Mouse (Mus musculus) neural tube, embryonic 15.5 days (tissue): ENCODE measurements around the gene Tll1. TPM values are rescaled to one million over a fixed set of nuclear protein-coding genes. Genes with fewer than 3 reads are reported as not detected.
"Not testable (repeated sequence)": the region's sequence is repeated elsewhere in the genome, so short reads cannot be mapped to it uniquely, and the experiment has no call there.

ENCODE experiments used
- ATAC-seq: fragments of 200-750 bp; cut with Nextera tagmentation; 2 replicates; pipeline ENCODE4 v1.8.0; 2017; ENCODE audit warnings: mild to moderate bottlenecking, moderate TSS enrichment, moderate library complexity; ENCODE audit not compliant: low FRiP score
- H3K27ac ChIP-seq: fragments of 300-500 bp; sonication (generic); replicated peaks from 2 replicates; pipeline ENCODE4 v1.5.1; 2015; ENCODE audit warnings: mild to moderate bottlenecking, inconsistent platforms
- H3K27me3 ChIP-seq: fragments of 300-500 bp; sonication (generic); replicated peaks from 2 replicates; pipeline ENCODE4 v1.6.1; 2015; ENCODE audit warnings: inconsistent platforms
- H3K36me3 ChIP-seq: fragments of 300-500 bp; sonication (generic); 2 replicates; pipeline ENCODE4 v1.6.1; 2015; ENCODE audit warnings: inconsistent platforms
- H3K4me1 ChIP-seq: fragments of 300-500 bp; sonication (generic); 2 replicates; pipeline ENCODE4 v1.6.1; 2015; ENCODE audit warnings: inconsistent platforms
- H3K4me2 ChIP-seq: fragments of 300-500 bp; sonication (generic); 2 replicates; pipeline ENCODE4 v1.6.1; 2015; ENCODE audit warnings: inconsistent platforms, mild to moderate bottlenecking, moderate library complexity
- H3K4me3 ChIP-seq: fragments of 300-500 bp; sonication (generic); replicated peaks from 2 replicates; pipeline ENCODE4 v1.5.1; 2015; ENCODE audit warnings: mild to moderate bottlenecking, inconsistent platforms
- H3K9ac ChIP-seq: fragments of 300-500 bp; sonication (generic); replicated peaks from 2 replicates; pipeline ENCODE4 v1.6.1; 2015; ENCODE audit warnings: mild to moderate bottlenecking, inconsistent platforms
- H3K9me3 ChIP-seq: fragments of 300-500 bp; sonication (generic); replicated peaks from 2 replicates; pipeline ENCODE4 v1.6.1; 2016; ENCODE audit warnings: inconsistent platforms
- WGBS: fragments of 180-500 bp; shearing (Covaris S2); methylation state at CpG from one replicate; pipeline ENCODE4 v1.1.7; 2015; ENCODE audit warnings: mixed read lengths; 5-methylcytosine and 5-hydroxymethylcytosine counted together
- polyA plus RNA-seq: library from polyadenylated mRNA; unstranded; fragments of >200 nt; fragmentation: Nextera tagmentation; extraction: Ambion mirVana; gene quantifications from 2 replicates; pipeline ENCODE4 v1.2.1, GENCODE M21; 2015

Gene Tll1
- polyA plus RNA-seq, 1 experiment from 2014 or later, result 3.1 TPM

DNA sequence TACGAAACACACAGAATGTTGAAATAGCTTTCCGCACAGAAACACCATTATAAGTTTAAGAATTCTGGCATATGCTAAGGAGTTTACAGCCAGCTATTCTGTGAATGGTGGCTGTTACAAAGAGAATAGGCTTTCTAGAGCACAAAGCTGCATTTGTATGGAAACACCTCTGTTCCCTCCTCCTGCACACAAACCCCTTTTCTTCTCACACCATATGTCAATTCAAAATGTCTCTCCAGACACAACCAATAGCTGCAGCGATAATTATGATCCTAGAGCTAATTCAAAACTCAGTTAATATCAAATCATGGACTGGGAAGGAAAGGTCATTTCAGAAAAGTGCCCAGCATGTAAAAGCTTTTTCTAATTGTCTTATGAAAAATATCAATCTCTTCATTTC, 157.5 kb downstream of the Tll1 start:
- Histone ChIP-seq H3K4me1 (0 out of 2 replicates have a peak, but pooled peaks cover 6% of the 10 kb centered on the region), H3K9ac (no peak overlapping the region), H3K36me3 (no peaks in the 10 kb centered on the region), H3K27ac (no peak overlapping the region), H3K4me3 (no peak overlapping the region), H3K27me3 (no peaks in the 10 kb centered on the region), H3K4me2 (no peak overlapping the region), H3K9me3 (no peaks in the 10 kb centered on the region)
- ATAC-seq, result no peak; the same call in 1 of the 2 replicates
- WGBS, result 27% methylated on average over 3 of the region's 3 CpGs

DNA sequence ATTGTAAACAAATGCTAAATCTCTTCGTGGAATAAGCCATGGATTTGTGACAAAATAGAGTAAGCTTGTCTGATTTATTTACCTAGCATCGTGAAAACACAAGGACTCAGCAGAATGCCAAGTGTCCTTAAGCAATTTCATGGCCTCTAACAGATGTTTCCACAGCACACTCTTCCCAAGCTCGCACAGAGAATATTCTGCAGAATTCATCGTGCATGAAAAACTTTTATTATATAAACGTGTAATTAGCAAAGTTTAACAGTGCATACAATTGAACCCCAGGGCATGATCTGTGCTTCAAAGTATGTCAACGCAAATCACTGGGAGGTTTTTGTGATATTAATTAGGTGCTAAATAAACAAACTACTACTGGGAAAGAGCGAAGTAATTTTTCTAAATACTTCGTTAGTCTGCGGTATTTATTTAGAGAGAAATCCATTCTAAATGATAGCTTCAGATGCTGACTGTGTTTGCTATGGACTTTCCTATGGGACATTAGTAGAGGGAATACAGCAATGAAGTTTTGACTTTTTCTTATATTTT, 158.0 kb downstream of the Tll1 start:
- ATAC-seq, result peak; percentile 55; the same call in 1 of the 2 replicates
- Histone ChIP-seq H3K4me2 (no peak overlapping the region), H3K36me3 (no peaks in the 10 kb centered on the region), H3K4me1 (0 out of 2 replicates have a peak, but pooled peaks cover 6% of the 10 kb centered on the region), H3K27me3 (no peaks in the 10 kb centered on the region), H3K27ac (no peak overlapping the region), H3K4me3 (no peak overlapping the region), H3K9ac (no peak overlapping the region), H3K9me3 (no peaks in the 10 kb centered on the region)
- WGBS, result 24% methylated on average over 9 of the region's 9 CpGs

DNA sequence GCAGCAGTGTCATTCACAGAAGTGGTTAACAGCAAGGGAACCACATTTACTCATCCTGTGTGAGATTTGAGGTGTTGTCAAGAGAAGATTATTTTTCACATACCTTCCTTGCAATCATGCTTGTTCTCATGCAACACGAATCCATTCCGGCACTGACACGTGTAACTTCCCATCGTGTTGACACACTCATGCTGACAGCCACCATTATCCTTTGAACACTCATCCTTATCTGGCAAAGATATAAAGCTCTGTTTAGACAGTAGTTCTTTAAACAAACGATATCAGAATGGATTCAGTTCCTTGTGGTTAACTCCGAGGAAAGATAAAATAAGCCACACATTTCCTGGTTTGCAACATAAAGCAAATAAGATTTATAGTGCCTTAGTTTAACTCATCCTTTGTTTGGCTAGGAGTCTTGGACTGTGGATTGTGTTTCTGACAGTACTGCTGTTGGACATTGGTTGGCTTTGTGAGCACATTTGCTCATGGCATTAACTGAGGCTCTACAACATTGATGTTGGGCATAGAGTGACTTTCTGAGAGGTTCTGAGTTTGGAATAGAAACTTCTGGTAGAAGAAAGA, 164.7 kb downstream of the Tll1 start:
- Histone ChIP-seq H3K27ac (no peak overlapping the region), H3K27me3 (no peaks in the 10 kb centered on the region), H3K4me2 (no peak overlapping the region), H3K4me3 (no peak overlapping the region), H3K36me3 (no peaks in the 10 kb centered on the region), H3K9ac (no peak overlapping the region), H3K9me3 (no peaks in the 10 kb centered on the region), H3K4me1 (no peaks in the 10 kb centered on the region)
- no peak for ATAC-seq
- WGBS, result 71% methylated on average over 6 of the region's 6 CpGs

DNA sequence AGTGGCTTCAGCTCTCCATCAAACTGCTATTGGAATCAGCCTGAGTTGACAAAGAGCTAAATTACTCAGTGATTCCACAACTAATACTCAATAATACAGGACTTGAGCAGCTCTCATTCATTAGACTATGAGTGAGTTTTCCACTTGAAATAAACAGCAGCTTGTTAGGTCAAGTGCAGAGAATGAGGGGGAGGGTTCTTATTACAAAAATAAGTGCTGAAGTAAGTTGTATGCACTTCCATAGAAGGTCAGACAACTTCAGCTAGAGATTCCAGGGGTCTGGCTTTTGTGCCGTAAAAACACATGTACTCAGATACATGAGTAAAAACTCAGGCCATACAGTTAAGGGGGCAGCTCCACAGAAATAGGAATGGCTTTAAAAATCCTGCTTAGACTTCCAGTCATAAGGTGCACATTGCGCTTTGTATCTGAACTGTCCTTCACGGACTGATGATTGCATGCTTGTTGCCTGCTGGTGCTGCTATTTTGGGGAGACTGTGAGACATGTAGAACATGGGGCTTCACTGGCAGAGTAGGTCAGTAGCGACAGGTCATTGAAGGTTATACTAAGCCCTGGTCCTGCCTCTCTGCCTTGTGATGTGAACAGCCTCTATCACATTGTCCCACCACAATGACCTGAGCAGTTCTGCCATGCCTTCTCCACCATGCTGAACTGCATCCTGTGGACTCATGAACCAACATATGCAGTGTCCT, 175.2 kb downstream of the Tll1 start:
- 89% methylated on average over 4 of the region's 4 CpGs for WGBS
- Histone ChIP-seq H3K4me3 (no peak overlapping the region), H3K9me3 (no peaks in the 10 kb centered on the region), H3K4me2 (no peak overlapping the region), H3K9ac (no peak overlapping the region), H3K36me3 (no peaks in the 10 kb centered on the region), H3K27ac (no peak overlapping the region), H3K27me3 (no peaks in the 10 kb centered on the region), H3K4me1 (no peaks in the 10 kb centered on the region)
- ATAC-seq, result no peak

DNA sequence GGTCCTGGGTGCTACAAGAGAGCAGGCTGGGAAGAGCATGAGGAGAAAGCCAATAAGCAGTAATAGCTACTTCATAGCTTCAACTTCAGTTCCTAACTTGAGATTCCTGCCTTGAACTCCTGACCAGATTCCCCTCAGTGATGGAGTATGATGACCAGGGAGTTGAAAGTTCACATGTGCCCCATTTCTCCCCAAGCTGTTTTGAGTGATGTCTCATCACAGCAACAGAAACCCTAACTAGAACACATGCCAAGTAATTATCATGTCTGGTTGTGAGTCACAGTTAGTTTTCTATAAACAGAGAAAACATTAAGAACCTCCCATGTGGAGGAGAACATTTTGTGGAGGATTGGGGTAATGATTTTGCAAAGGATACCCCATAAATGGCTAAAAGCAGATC, 176.0 kb downstream of the Tll1 start:
- Histone ChIP-seq H3K9me3 (no peaks in the 10 kb centered on the region), H3K36me3 (no peaks in the 10 kb centered on the region), H3K9ac (no peak overlapping the region), H3K27ac (no peak overlapping the region), H3K4me1 (no peaks in the 10 kb centered on the region), H3K4me3 (no peak overlapping the region), H3K4me2 (no peak overlapping the region), H3K27me3 (no peaks in the 10 kb centered on the region)
- no peak for ATAC-seq

DNA sequence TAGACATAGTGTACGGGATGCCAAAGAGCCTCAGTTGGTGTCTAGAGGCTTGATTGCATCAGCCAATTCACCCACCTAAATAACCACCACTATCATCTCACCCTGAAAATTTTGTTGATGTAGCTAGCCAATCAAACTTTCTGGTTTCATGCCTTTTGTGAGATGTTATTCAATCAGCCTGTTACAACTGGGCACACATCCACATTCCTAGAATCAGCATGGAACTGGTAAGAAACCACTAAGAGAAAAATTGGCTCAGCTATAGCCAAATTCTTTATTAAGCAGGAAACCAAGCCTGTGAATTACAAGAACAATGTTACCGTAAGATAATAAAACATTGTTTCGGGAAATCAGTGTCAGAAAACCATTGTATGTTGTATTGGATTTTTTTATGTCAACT, 176.5 kb downstream of the Tll1 start:
- Histone ChIP-seq H3K27ac (no peak overlapping the region), H3K9me3 (no peaks in the 10 kb centered on the region), H3K4me2 (no peak overlapping the region), H3K4me3 (no peak overlapping the region), H3K36me3 (no peaks in the 10 kb centered on the region), H3K4me1 (no peaks in the 10 kb centered on the region), H3K9ac (no peak overlapping the region), H3K27me3 (no peaks in the 10 kb centered on the region)
- no peak for ATAC-seq
- 79% methylated on average over 3 of the region's 3 CpGs for WGBS

DNA sequence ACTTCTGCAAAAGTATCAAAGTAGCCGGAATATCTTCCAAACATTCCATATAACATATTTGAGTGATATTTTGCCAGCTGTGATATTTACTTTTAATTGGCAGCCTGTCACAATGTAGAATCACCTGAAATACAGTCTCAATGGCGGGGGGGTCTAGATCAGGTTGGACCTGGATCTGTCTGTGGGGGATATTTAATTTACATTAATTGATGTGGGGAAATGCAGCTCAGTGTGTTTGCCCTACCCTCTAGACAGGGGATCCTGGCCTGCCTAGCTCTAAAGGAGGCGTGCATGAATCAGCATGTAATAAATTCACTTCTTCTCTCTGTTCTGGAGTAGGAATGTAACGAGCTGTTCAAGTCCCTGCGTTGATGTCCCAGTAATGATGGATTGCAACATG, 181.7 kb downstream of the Tll1 start:
- Histone ChIP-seq H3K9ac (no peak overlapping the region), H3K9me3 (no peaks in the 10 kb centered on the region), H3K27me3 (no peaks in the 10 kb centered on the region), H3K4me2 (no peak overlapping the region), H3K27ac (no peak overlapping the region), H3K36me3 (no peaks in the 10 kb centered on the region), H3K4me1 (no peaks in the 10 kb centered on the region), H3K4me3 (no peak overlapping the region)
- ATAC-seq, result no peak
- 75% methylated on average over 5 of the region's 5 CpGs for WGBS

DNA sequence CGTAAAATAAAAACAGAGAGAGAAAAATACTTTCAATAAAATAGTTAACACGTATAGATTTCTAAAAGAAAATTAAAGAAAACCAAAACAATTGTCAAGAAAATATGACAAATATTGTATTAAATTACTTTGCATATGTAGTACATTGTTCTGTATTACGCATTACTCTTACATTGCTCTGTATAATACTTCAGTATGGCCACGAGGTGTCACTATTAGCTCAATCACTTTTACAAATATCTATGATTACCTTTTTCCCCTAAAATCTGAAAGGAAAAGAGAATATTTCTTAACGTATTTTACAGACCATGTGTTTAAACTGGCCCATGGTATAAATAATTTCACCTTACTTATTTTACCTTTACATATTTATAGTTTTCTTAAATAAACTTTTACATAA, 182.5 kb downstream of the Tll1 start:
- Histone ChIP-seq H3K9me3 (no peaks in the 10 kb centered on the region), H3K27me3 (no peaks in the 10 kb centered on the region), H3K4me2 (no peak overlapping the region), H3K4me3 (no peak overlapping the region), H3K36me3 (no peaks in the 10 kb centered on the region), H3K27ac (no peak overlapping the region), H3K4me1 (no peaks in the 10 kb centered on the region), H3K9ac (no peak overlapping the region)
- ATAC-seq, result peak; percentile 70; the same call in 1 of the 2 replicates
- 34% methylated on average over 5 of the region's 5 CpGs for WGBS

DNA sequence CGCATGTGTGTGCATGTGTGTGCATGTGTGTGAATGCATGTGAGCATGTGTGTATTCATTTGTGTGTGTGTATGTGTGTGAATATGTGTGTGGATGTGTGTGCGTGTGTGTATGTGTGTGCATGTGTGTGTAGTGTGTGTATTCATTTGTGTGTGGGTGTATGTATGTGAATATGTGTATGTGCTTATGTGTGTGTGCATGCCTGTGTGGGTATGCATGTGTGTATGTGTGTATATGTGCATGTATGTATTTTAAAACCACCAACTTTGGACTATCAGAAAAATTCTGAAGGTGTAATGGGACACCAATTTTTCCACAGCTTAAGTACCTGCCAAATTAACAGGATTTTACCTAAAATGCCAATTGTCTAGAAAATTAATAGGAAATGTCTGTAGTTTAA, 183.0 kb downstream of the Tll1 start:
- H3K9me3 ChIP-seq, result no peaks in the 10 kb centered on the region
- no peak overlapping the region for H3K4me2 ChIP-seq
- H3K4me3 ChIP-seq, result no peak overlapping the region
- H3K36me3 ChIP-seq, result no peaks in the 10 kb centered on the region
- no peaks in the 10 kb centered on the region for H3K4me1 ChIP-seq
- ATAC-seq, result no peak
- H3K27me3 ChIP-seq, result no peaks in the 10 kb centered on the region
- H3K9ac ChIP-seq, result no peak overlapping the region
- no peak overlapping the region for H3K27ac ChIP-seq
- 90% methylated on average over 2 of the region's 2 CpGs for WGBS

DNA sequence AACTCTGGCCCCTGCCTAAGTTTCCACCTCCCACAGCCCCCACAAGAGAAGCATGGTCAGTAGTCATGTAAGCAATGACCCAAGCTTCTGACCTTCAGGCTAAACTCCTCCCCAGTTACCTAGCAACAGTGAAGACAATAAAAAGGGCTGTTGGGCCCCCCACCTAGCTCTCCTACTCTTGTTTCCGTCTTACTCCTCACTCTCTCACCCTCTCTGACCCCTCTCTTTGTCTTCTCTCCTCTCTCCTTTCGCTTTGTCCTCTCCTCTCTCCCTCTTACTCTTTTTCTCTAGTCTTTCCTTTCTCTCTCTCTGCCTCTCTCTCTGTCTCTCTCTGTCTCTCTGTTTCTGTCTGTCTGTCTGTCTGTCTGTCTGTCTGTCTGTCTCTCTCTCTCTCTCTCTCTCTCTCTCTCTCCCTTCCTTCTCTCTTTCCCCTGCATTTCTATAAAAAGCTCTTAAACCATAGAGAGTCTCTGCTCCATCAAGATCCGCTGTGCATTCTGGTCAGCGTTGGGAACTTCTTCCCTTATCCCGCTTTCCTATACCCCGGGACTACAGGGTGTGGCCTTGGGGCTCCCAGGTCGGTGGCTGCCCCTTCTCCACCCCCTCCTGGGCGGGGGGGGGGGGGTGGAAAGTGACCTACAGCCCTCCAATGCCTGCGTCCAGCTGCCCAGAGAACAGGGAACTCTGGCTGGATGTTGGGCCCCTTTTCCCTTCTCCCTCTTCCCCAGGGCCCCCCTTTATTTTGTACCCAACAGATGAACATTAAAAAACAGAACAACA, 235.3 kb downstream of the Tll1 start:
- not testable (repeated sequence) for ATAC-seq, H3K36me3 ChIP-seq, H3K4me2 ChIP-seq, H3K27ac ChIP-seq, H3K27me3 ChIP-seq, H3K4me1 ChIP-seq, H3K9me3 ChIP-seq, H3K4me3 ChIP-seq, H3K9ac ChIP-seq
- 21% methylated on average over 8 of the region's 9 CpGs for WGBS
